Mouse (Mus musculus): ENCODE data around the gene Gm20721.

- TF ChIP-seq CTCF (IDR thresholded peaks at IDR 0.05; ENCODE audit: low read depth) (no peak), EP300 (IDR thresholded peaks at IDR 0.05; ENCODE audit: low read depth) (no peak)
Observed at GRCm38 (mm10) chr2:174284807-174285457, 61.6 kb downstream of the Gm20721 start.
